Mouse (Mus musculus) kidney, postnatal 0 days (tissue): ENCODE measurements around the gene Saa2. TPM values are rescaled to one million over a fixed set of nuclear protein-coding genes. Genes with fewer than 3 reads are reported as not detected.
A peak's percentile ranks its signal among the peaks of the same experiment; 100 is the strongest.

Source experiments
- ATAC-seq: fragments of 200-750 bp; cut with Nextera tagmentation; replicated peaks from 2 replicates; pipeline ENCODE4 v1.8.0; 2017; ENCODE audit warnings: low read depth, moderate number of reproducible peaks, moderate TSS enrichment, moderate library complexity; ENCODE audit not compliant: low FRiP score
- DNase-seq: peaks from one replicate; pipeline ENCODE4 v3.0.0-alpha.2; 2016; ENCODE audit warnings: low spot score
- H3K27ac ChIP-seq: fragments of 300-500 bp; sonication (generic); 2 replicates; pipeline ENCODE4 v1.5.1; 2014; ENCODE audit warnings: mild to moderate bottlenecking
- H3K27me3 ChIP-seq: fragments of 300-500 bp; sonication (generic); 2 replicates; pipeline ENCODE4 v1.6.1; 2014; ENCODE audit warnings: low read length, mixed read lengths; ENCODE audit not compliant: insufficient read depth
- H3K36me3 ChIP-seq: fragments of 300-500 bp; sonication (generic); 2 replicates; pipeline ENCODE4 v1.6.1; 2014; ENCODE audit warnings: low read length, mixed read lengths; ENCODE audit not compliant: insufficient read depth
- H3K4me1 ChIP-seq: fragments of 300-500 bp; sonication (generic); replicated peaks from 2 replicates; pipeline ENCODE4 v1.6.1; 2014; ENCODE audit warnings: antibody characterized with exemption, low read length, mixed read lengths; ENCODE audit not compliant: insufficient read depth
- H3K4me2 ChIP-seq: fragments of 300-500 bp; sonication (generic); 2 replicates; pipeline ENCODE4 v1.6.1; 2014; ENCODE audit warnings: mild to moderate bottlenecking, low read length, moderate library complexity, mixed read lengths
- H3K4me3 ChIP-seq: fragments of 300-500 bp; sonication (generic); replicated peaks from 2 replicates; pipeline ENCODE4 v1.5.1; 2014; ENCODE audit warnings: low read depth, low read length
- H3K9ac ChIP-seq: fragments of 300-500 bp; sonication (generic); 2 replicates; pipeline ENCODE4 v1.6.1; 2014; ENCODE audit warnings: low read depth, low read length
- H3K9me3 ChIP-seq: fragments of 300-500 bp; sonication (generic); replicated peaks from 2 replicates; pipeline ENCODE4 v1.6.1; 2016; ENCODE audit warnings: low read length, inconsistent platforms, mixed read lengths
- CTCF ChIP-seq: IDR thresholded peaks from 2 replicates; pipeline ENCODE4 v1.5.1; 2016; ENCODE audit warnings: antibody characterized with exemption, low read depth, mild to moderate bottlenecking, moderate library complexity
- WGBS: fragments of 180-500 bp; shearing (Covaris S2); extraction: QIAGEN DNeasy Blood & Tissue Kit; methylation state at CpG from one replicate; pipeline ENCODE4 v1.1.7; 2014; 5-methylcytosine and 5-hydroxymethylcytosine counted together
- polyA plus RNA-seq: library from polyadenylated mRNA; unstranded; fragments of >200 nt; fragmentation: Nextera tagmentation; extraction: Ambion mirVana; gene quantifications from 2 replicates; pipeline ENCODE4 v1.2.1, GENCODE M21; 2015

Saa2 gene
- 0.28 and 0.50 TPM in 2 replicates for polyA plus RNA-seq

GRCm38 (mm10) chr7:46751490-46751889, at the start of gene Saa2:
Gene Saa2, plus strand, starts transcription at chr7:46751790.
- H3K9ac ChIP-seq: no peak within 1 kb of the TSS
- WGBS: 63% methylated on average over 3 of the region's 3 CpGs
- H3K27me3 ChIP-seq: no peaks in the 10 kb centered on the region
- no peak within 1 kb of the TSS for H3K4me3 ChIP-seq
- TF ChIP-seq CTCF: no peak
- no peaks in the 10 kb centered on the region for H3K36me3 ChIP-seq
- H3K27ac ChIP-seq: no peak within 1 kb of the TSS
- no peaks in the 10 kb centered on the region for H3K9me3 ChIP-seq
- no peaks in the 10 kb centered on the region for H3K4me1 ChIP-seq
- ATAC-seq: no peak
- no peak within 1 kb of the TSS for H3K4me2 ChIP-seq
- no peak for DNase-seq

GRCm38 (mm10) chr7:46710390-46710844, 41.2 kb upstream of the Saa2 start, which contains the start of gene Saal1:
Gene Saal1, minus strand, starts transcription at chr7:46710680.
- TF ChIP-seq CTCF: peak; percentile 97
- H3K4me3 ChIP-seq: peak within 1 kb of the TSS; percentile 72
- DNase-seq (peak; percentile 92), ATAC-seq (peak; percentile 96)
- no peaks in the 10 kb centered on the region for H3K4me1 ChIP-seq
- no peaks in the 10 kb centered on the region for H3K27me3 ChIP-seq
- H3K4me2 ChIP-seq: peak within 1 kb of the TSS; percentile 68
- peak within 1 kb of the TSS; percentile 72 for H3K9ac ChIP-seq
- H3K9me3 ChIP-seq: no peaks in the 10 kb centered on the region
- peaks cover 16% of the 10 kb centered on the region for H3K36me3 ChIP-seq
- H3K27ac ChIP-seq: peak within 1 kb of the TSS; percentile 72; the same call in 1 of the 2 replicates
- WGBS: under 1% methylated on average over 38 of the region's 38 CpGs

- 64% methylated on average over 6 of the region's 6 CpGs for WGBS
- no peaks in the 10 kb centered on the region for H3K4me1 ChIP-seq
- TF ChIP-seq CTCF: no peak
- no peaks in the 10 kb centered on the region for H3K27me3 ChIP-seq
- H3K27ac ChIP-seq: no peak overlapping the region
- no peak for ATAC-seq
- H3K36me3 ChIP-seq: no peaks in the 10 kb centered on the region
- H3K9ac ChIP-seq: 0 out of 2 replicates have a peak overlapping the region, but pooled peaks have one; percentile 31
- no peak overlapping the region for H3K4me3 ChIP-seq
- H3K4me2 ChIP-seq: no peak overlapping the region
- DNase-seq: no peak
- no peaks in the 10 kb centered on the region for H3K9me3 ChIP-seq
Observed at GRCm38 (mm10) chr7:46712250-46712649, 39.3 kb upstream of the Saa2 start.

DNA sequence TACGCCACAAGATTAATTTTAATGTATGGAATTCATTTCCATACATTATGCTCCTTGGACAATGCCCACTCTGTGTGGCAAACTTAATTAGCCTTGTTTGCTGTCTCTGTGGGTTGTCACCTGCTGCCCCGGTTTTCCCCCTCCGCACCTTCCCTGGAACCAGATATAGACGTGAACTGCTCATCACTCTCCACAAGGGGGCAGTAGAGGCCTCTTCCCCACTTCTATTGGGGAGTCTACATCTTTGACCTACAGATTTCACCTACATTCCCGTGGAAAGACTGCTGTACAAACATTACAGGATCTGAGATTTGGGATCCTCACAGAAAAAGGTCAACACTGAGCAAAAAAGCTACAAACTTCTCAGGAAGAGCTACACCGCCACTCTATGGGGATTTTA, 37.1 kb upstream of the Saa2 start:
- WGBS: 32% methylated on average over 6 of the region's 6 CpGs
- Histone ChIP-seq H3K27ac (no peak overlapping the region), H3K4me1 (no peaks in the 10 kb centered on the region), H3K9ac (no peak overlapping the region), H3K36me3 (no peaks in the 10 kb centered on the region), H3K27me3 (no peaks in the 10 kb centered on the region), H3K4me2 (no peak overlapping the region), H3K9me3 (no peaks in the 10 kb centered on the region), H3K4me3 (no peak overlapping the region)
- ATAC-seq: no peak
- peak; percentile 89 for TF ChIP-seq CTCF
- DNase-seq: peak; percentile 75

DNA sequence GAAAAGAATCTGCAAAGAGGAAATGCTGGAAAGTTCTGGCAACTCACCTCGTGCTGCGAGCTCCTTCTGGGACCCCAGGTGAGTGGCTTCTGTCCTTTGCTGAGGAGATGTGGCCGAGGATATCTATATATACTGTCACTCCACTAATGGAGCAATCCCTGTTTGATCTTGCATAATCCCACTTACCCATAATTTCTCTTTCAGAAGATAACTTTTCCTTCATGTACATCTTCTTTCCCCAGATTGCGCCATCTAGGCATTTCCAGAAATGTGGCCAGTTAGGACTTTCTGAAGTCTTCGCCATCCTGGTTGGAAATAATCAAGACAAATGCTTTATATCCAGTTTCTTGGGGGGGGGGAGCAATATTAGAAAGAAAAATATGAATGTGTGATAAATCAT, 36.0 kb upstream of the Saa2 start, which contains the start of gene Saa3:
TSS of gene Saa3 (minus strand) at position 101 of the 400 bp plus-strand sequence.
- no peak within 1 kb of the TSS for H3K27ac ChIP-seq
- no peak within 1 kb of the TSS for H3K4me3 ChIP-seq
- no peaks in the 10 kb centered on the region for H3K27me3 ChIP-seq
- ATAC-seq: no peak
- TF ChIP-seq CTCF: no peak
- H3K4me2 ChIP-seq: no peak within 1 kb of the TSS
- H3K9me3 ChIP-seq: no peaks in the 10 kb centered on the region
- no peaks in the 10 kb centered on the region for H3K36me3 ChIP-seq
- DNase-seq: no peak
- no peak within 1 kb of the TSS for H3K9ac ChIP-seq
- H3K4me1 ChIP-seq: no peaks in the 10 kb centered on the region
- 86% methylated on average over 5 of the region's 5 CpGs for WGBS

DNA sequence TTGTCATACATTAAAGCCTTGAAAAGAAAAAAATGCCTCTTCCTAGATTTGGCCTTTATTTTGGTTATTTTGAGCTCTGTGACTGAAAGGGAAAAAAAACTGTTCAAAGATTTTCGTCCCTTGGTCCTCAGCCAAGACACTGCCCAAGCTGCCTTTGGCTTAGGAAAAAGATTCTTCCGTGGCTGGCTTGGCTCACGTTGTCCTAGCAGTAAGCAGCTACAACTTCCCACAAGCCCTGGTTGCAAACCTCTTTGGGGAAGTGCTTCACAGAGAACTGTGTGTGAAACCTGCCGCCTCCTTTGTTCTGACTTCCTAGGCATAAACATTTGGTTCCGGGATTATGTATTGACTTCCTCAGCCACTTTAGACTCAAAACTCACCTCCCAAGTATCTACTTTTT, 34.7 kb upstream of the Saa2 start:
- DNase-seq: no peak
- TF ChIP-seq CTCF: no peak
- Histone ChIP-seq H3K4me3 (no peak overlapping the region), H3K27me3 (no peaks in the 10 kb centered on the region), H3K4me2 (no peak overlapping the region), H3K9me3 (no peaks in the 10 kb centered on the region), H3K36me3 (no peaks in the 10 kb centered on the region), H3K4me1 (no peaks in the 10 kb centered on the region), H3K27ac (no peak overlapping the region), H3K9ac (no peak overlapping the region)
- 38% methylated on average over 5 of the region's 5 CpGs for WGBS
- no peak for ATAC-seq
